In genomic region chr11:88009542-88010190, GRCm38 (mm10) we compare ENCODE assay signal across 8 mouse cellular contexts. TPM values are rescaled to one million over a fixed set of nuclear protein-coding genes. Genes with fewer than 3 reads are reported as not detected.
DNase-seq lines count a peak whose midpoint lies in the region; ATAC-seq lines count a peak whose summit lies in the region.

No protein-coding gene starts in this region.

- peak overlapping the region; percentile 67 for H3K27ac ChIP-seq in forebrain, embryonic 10.5 days
- no peak overlapping the region for H3K27ac ChIP-seq in forebrain, embryonic 11.5 days (ENCODE audit: low read depth, low read length)
- no peak overlapping the region for H3K27ac ChIP-seq in heart, embryonic 11.5 days (ENCODE audit: low read depth, low read length)
- peak overlapping the region; percentile 76 for H3K27ac ChIP-seq in midbrain, embryonic 16.5 days (ENCODE audit: low read length)

- no peak overlapping the region for H3K4me3 ChIP-seq in forebrain, embryonic 10.5 days
- H3K4me3 ChIP-seq in forebrain, embryonic 11.5 days (ENCODE audit: low read depth, low read length), result no peak overlapping the region
- peak overlapping the region; percentile 31 for H3K4me3 ChIP-seq in heart, embryonic 11.5 days (ENCODE audit: low read depth, low read length)
- H3K4me3 ChIP-seq in midbrain, embryonic 16.5 days (ENCODE audit: low read depth, low read length), result peak overlapping the region; percentile 4; the same call in 1 of the 2 replicates

- DNase-seq in forebrain, embryonic 10.5 days (ENCODE audit: extremely low spot score, low spot score), result no peak
- no peak for DNase-seq in forebrain, embryonic 11.5 days (ENCODE audit: low spot score)
- DNase-seq in cerebellum, adult 8-10 months, result peak; percentile 44
- peak; percentile 65 for DNase-seq in layer of hippocampus, adult 9-11 months

- H3K36me3 ChIP-seq in forebrain, embryonic 10.5 days (replicated peaks), result no peaks in the 10 kb centered on the region
- no peaks in the 10 kb centered on the region for H3K36me3 ChIP-seq in forebrain, embryonic 11.5 days (ENCODE audit: control insufficient read depth, insufficient read depth, low read length)
- no peaks in the 10 kb centered on the region for H3K36me3 ChIP-seq in heart, embryonic 11.5 days (ENCODE audit: control insufficient read depth, insufficient read depth, low read length)
- no peaks in the 10 kb centered on the region for H3K36me3 ChIP-seq in midbrain, embryonic 16.5 days (ENCODE audit: control insufficient read depth, insufficient read depth, low read length)

- H3K27me3 ChIP-seq in forebrain, embryonic 10.5 days (ENCODE audit: poor library complexity, severe bottlenecking), result peaks cover 22% of the 10 kb centered on the region
- H3K27me3 ChIP-seq in forebrain, embryonic 11.5 days (ENCODE audit: control insufficient read depth, insufficient read depth, low read length), result no peaks in the 10 kb centered on the region
- peaks cover 3% of the 10 kb centered on the region for H3K27me3 ChIP-seq in heart, embryonic 11.5 days (ENCODE audit: control insufficient read depth, insufficient read depth, low read length)
- no peaks in the 10 kb centered on the region for H3K27me3 ChIP-seq in midbrain, embryonic 16.5 days (ENCODE audit: control insufficient read depth, insufficient read depth, low read depth, low read length)

- no peak overlapping the region for H3K9ac ChIP-seq in forebrain, embryonic 11.5 days (ENCODE audit: low read length)
- peak overlapping the region; percentile 28; the same call in 1 of the 2 replicates for H3K9ac ChIP-seq in heart, embryonic 11.5 days (ENCODE audit: low read depth, low read length)
- peak overlapping the region; percentile 52 for H3K9ac ChIP-seq in midbrain, embryonic 16.5 days (ENCODE audit: low read depth, low read length)

- peaks cover 3% of the 10 kb centered on the region; the same call in 1 of the 2 replicates for H3K9me3 ChIP-seq in forebrain, embryonic 10.5 days
- H3K9me3 ChIP-seq in forebrain, embryonic 11.5 days (ENCODE audit: control insufficient read depth, low read length), result no peaks in the 10 kb centered on the region
- H3K9me3 ChIP-seq in heart, embryonic 11.5 days (replicated peaks; ENCODE audit: control insufficient read depth, low read length), result no peaks in the 10 kb centered on the region
- H3K9me3 ChIP-seq in midbrain, embryonic 16.5 days (replicated peaks; ENCODE audit: control insufficient read depth, low read length, poor library complexity, severe bottlenecking), result no peaks in the 10 kb centered on the region

- 23% methylated on average over 16 of the region's 16 CpGs for WGBS in forebrain, embryonic 10.5 days
- 24% methylated on average over 16 of the region's 16 CpGs for WGBS in forebrain, embryonic 11.5 days
- WGBS in heart, embryonic 11.5 days (ENCODE audit: insufficient replicate concordance), result 15% methylated on average over 16 of the region's 16 CpGs
- 16% methylated on average over 16 of the region's 16 CpGs for WGBS in midbrain, embryonic 16.5 days

- peaks cover 21% of the 10 kb centered on the region for H3K4me1 ChIP-seq in forebrain, embryonic 10.5 days
- 0 out of 2 replicates have a peak, but pooled peaks cover 3% of the 10 kb centered on the region for H3K4me1 ChIP-seq in forebrain, embryonic 11.5 days (replicated peaks; ENCODE audit: control insufficient read depth, insufficient read depth, low read length)
- peaks cover 17% of the 10 kb centered on the region for H3K4me1 ChIP-seq in heart, embryonic 11.5 days (ENCODE audit: control insufficient read depth, insufficient read depth, low read length)
- peaks cover 12% of the 10 kb centered on the region for H3K4me1 ChIP-seq in midbrain, embryonic 16.5 days (ENCODE audit: control insufficient read depth, insufficient read depth, low read length)

- ATAC-seq in forebrain, embryonic 11.5 days (replicated peaks; ENCODE audit: low FRiP score), result no peak
- ATAC-seq in heart, embryonic 11.5 days (replicated peaks; ENCODE audit: insufficient number of reproducible peaks, low FRiP score, low TSS enrichment), result peak; percentile 26; the same call in 1 of the 2 replicates
- ATAC-seq in midbrain, embryonic 16.5 days, result peak; percentile 76
- no peak for ATAC-seq in activated CD4-positive, CD25-positive, alpha-beta regulatory T cell, adult 4 months
- ATAC-seq in inflammation-experienced regulatory T-cells, adult 6 months, result no peak

- H3K4me2 ChIP-seq in forebrain, embryonic 11.5 days (ENCODE audit: low read depth, low read length, severe bottlenecking), result no peak overlapping the region
- peak overlapping the region; percentile 63 for H3K4me2 ChIP-seq in heart, embryonic 11.5 days
- H3K4me2 ChIP-seq in midbrain, embryonic 16.5 days (ENCODE audit: low read length), result peak overlapping the region; percentile 42

RNA-seq across cellular contexts. Expression of gene Dynll2, which starts 22.3 kb away (rescaled TPM):
- polyA plus RNA-seq in forebrain, embryonic 10.5 days (2016; fragmentation: Nextera tagmentation; extraction: Ambion mirVana), result 24.8 and 25.9 TPM in 2 replicates
- 19.1 and 21.3 TPM in 2 replicates for polyA plus RNA-seq in forebrain, embryonic 11.5 days (2014; fragmentation: Nextera tagmentation; extraction: Ambion mirVana)
- polyA plus RNA-seq in heart, embryonic 11.5 days (2014; fragmentation: Nextera tagmentation; extraction: Ambion mirVana), result 16.7 and 17.2 TPM in 2 replicates
- 57.3 and 58.8 TPM in 2 replicates for polyA plus RNA-seq in midbrain, embryonic 16.5 days (2015; fragmentation: Nextera tagmentation; extraction: Ambion mirVana)
- polyA plus RNA-seq in activated CD4-positive, CD25-positive, alpha-beta regulatory T cell, adult 4 months (2017; shearing (Covaris generic)), result 1 to 10 TPM; 4.3 to 4.4 TPM
- polyA plus RNA-seq in inflammation-experienced regulatory T-cells, adult 6 months (2017; shearing (Covaris generic)), result 1 to 10 TPM; 1.7 to 7.1 (median 3.9) TPM

RNA-seq across cellular contexts. Expression of gene Srsf1, which starts 37.5 kb away (rescaled TPM):
- polyA plus RNA-seq in forebrain, embryonic 10.5 days (2016; fragmentation: Nextera tagmentation; extraction: Ambion mirVana), result 404 and 428 TPM in 2 replicates
- 559 and 563 TPM in 2 replicates for polyA plus RNA-seq in forebrain, embryonic 11.5 days (2014; fragmentation: Nextera tagmentation; extraction: Ambion mirVana)
- 205 and 242 TPM in 2 replicates for polyA plus RNA-seq in heart, embryonic 11.5 days (2014; fragmentation: Nextera tagmentation; extraction: Ambion mirVana)
- polyA plus RNA-seq in midbrain, embryonic 16.5 days (2015; fragmentation: Nextera tagmentation; extraction: Ambion mirVana), result 200 and 230 TPM in 2 replicates
- polyA plus RNA-seq in activated CD4-positive, CD25-positive, alpha-beta regulatory T cell, adult 4 months (2017; shearing (Covaris generic)), result 10 to 100 TPM; 32.1 to 38.4 TPM
- polyA plus RNA-seq in inflammation-experienced regulatory T-cells, adult 6 months (2017; shearing (Covaris generic)), result 10 to 100 TPM; 40.8 to 52.4 (median 50.5) TPM

RNA-seq across cellular contexts. Expression of gene Vezf1, which starts 58.4 kb away (rescaled TPM):
- polyA plus RNA-seq in forebrain, embryonic 10.5 days (2016; fragmentation: Nextera tagmentation; extraction: Ambion mirVana), result 61.6 and 62.6 TPM in 2 replicates
- polyA plus RNA-seq in forebrain, embryonic 11.5 days (2014; fragmentation: Nextera tagmentation; extraction: Ambion mirVana), result 84.8 and 87.7 TPM in 2 replicates
- polyA plus RNA-seq in heart, embryonic 11.5 days (2014; fragmentation: Nextera tagmentation; extraction: Ambion mirVana), result 24.8 and 26.4 TPM in 2 replicates
- 39.5 and 47.4 TPM in 2 replicates for polyA plus RNA-seq in midbrain, embryonic 16.5 days (2015; fragmentation: Nextera tagmentation; extraction: Ambion mirVana)
- polyA plus RNA-seq in activated CD4-positive, CD25-positive, alpha-beta regulatory T cell, adult 4 months (2017; shearing (Covaris generic)), result 10 to 100 TPM; 20.6 to 21.0 TPM
- polyA plus RNA-seq in inflammation-experienced regulatory T-cells, adult 6 months (2017; shearing (Covaris generic)), result 10 to 100 TPM; 19.3 to 25.6 (median 21.5) TPM

Comparison
In these comparisons a context has a peak if more than half of its experiments do, and no peak if none do; other contexts are left out.
1. H3K27ac ChIP-seq: peak in forebrain, embryonic 10.5 days (single experiment) and midbrain, embryonic 16.5 days (single experiment); none in forebrain, embryonic 11.5 days (single experiment) and heart, embryonic 11.5 days (single experiment).
2. DNase-seq: peak in cerebellum, adult 8-10 months (single experiment) and layer of hippocampus, adult 9-11 months (single experiment); none in forebrain, embryonic 10.5 days (single experiment) and forebrain, embryonic 11.5 days (single experiment).
3. H3K4me3 ChIP-seq: peak in heart, embryonic 11.5 days (single experiment) and midbrain, embryonic 16.5 days (single experiment); none in forebrain, embryonic 10.5 days (single experiment) and forebrain, embryonic 11.5 days (single experiment).
4. ATAC-seq: peak in heart, embryonic 11.5 days (single experiment) and midbrain, embryonic 16.5 days (single experiment); none in forebrain, embryonic 11.5 days (single experiment), activated CD4-positive, CD25-positive, alpha-beta regulatory T cell, adult 4 months (single experiment) and inflammation-experienced regulatory T-cells, adult 6 months (single experiment).